Mouse (Mus musculus) granulocyte monocyte progenitor cell, adult 5-6 weeks (primary cell): ENCODE measurements around the gene Hydin. TPM values are rescaled to one million over a fixed set of nuclear protein-coding genes. Genes with fewer than 3 reads are reported as not detected.

Experiments used
- ATAC-seq: replicated peaks from 2 replicates; pipeline ENCODE4 v1.8.0; 2016; ENCODE audit warnings: mild to moderate bottlenecking, moderate TSS enrichment, inconsistent platforms; ENCODE audit not compliant: poor library complexity, severe bottlenecking
- total RNA-seq, 2 experiments: library from RNA; stranded (forward) in 1 of 2; stranded (reverse) in 1 of 2; fragments of 200-712, 200-1000 nt in 1 of 2; fragments of >200 nt in 1 of 2; fragmentation: Nextera tagmentation in 1 of 2; gene quantifications; 2 replicates each; pipeline ENCODE4 v1.2.3; 2014 to 2017

Gene Hydin
- total RNA-seq, 2 experiments from 2014 or later: not detected

DNA sequence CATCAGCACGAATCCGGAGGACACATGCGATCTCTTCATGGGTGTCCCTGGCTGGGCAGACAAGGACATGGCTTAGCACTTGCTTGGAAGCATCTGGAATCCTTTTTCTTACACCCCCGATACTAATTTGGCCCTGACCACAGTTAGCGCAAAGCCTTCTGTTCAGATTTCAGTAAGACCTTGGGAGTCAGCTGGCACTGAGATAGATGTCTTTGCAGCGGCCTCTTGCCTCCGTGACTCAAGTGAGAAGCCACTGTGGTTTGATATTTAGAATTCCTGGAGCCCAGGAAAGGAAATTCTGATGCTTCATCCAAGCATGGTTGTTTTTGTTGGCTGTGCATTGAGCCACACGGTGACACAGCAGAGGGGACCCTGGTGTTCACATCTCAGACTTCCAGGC is 157.4 kb downstream of the Hydin start:
- ATAC-seq: no peak

DNA sequence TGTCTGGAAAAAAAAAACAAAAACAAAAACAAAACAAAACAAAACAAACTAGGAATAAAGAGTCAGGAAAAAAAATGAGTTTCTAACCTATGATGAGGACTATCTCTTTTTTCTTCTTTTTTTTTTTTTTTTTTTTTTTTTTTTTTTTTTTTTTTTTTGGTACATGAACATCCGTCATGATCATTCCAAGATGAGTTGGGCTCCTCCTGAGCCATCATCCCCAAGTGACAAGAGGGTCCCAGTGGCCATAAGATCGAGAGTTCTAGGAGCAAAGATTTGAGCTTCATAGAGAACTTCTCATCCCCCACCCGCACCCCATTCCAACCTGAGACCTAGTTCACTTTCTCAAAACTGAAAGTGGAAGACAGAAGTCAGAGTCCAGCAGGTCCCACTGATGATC is 164.6 kb downstream of the Hydin start:
- no peak for ATAC-seq

DNA sequence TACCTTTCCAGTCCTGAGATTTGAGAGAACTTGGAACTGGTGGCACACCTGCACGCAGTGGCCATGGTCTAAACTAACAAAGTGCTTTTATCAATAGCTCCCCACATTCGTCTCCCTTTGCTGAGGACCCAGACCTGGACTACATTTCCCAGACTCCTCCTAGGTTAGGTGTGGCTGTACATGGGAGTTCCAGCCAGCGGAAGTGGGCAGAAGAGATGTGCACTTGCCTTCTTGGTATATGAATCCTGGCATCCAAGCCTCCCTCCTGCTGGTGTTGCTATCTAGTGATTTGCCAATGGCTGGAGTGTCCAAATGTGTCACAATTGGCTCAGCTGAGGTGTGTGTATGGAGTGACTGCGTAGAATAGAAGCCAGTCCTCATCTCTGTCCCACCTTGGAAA is 173.8 kb downstream of the Hydin start:
- no peak for ATAC-seq

DNA sequence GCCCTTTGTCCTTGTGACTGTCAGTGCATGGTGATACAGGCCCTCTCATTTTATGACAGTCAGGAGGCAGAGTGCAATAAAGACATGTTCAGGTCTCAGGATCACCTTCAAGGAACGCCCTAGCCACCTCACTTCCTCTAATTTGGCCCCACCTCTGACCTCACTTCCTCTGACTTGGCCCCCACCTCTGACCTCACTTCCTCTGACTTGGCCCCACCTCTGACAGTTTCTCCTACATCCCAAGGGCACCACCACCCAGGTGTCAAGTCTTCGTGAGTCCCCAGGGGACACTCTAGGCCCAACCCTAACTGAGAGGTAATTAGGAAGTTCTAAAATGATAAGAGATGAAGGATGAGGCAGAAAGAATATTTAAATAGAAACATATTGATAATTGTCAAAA is 177.5 kb downstream of the Hydin start:
- ATAC-seq: no peak

DNA sequence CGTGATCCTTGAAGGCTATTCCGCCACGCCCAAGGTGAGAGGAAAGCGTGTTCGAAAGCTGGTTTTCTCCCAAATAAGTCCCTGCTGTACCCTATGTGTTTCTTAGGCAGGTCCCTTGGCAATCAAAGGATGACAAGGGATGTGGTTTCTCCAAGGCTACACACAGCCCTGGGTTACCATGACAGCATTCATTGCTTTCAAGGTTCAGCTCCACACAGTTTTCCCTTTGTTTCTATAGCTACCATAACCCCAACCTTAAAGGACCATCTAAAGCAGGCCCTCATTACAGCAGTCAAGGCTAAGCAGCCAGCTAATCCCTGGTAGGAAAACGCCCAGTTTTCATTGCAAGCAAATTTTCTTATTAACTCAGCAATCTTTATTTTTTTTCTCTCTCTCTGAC is 183.7 kb downstream of the Hydin start:
- ATAC-seq: no peak

DNA sequence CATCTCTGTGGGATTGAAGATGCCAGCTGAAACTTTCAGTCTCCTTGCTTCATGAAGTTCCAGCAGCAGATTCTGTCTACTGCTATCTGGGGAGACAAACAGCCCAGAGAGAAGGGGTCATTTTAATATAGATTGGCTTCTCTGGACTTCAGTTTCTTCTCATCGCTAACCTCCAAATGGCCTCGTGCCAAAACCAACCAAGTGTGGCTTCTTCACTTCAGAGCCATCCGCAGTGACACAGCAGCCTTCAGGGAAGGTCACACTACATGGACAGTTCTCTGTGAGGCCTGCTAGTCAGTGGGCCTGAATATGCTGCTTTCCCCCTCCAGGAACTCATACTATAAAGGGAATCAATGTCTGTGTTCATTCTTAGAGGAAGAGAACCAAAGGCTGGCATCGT is 187.7 kb downstream of the Hydin start:
- no peak for ATAC-seq

DNA sequence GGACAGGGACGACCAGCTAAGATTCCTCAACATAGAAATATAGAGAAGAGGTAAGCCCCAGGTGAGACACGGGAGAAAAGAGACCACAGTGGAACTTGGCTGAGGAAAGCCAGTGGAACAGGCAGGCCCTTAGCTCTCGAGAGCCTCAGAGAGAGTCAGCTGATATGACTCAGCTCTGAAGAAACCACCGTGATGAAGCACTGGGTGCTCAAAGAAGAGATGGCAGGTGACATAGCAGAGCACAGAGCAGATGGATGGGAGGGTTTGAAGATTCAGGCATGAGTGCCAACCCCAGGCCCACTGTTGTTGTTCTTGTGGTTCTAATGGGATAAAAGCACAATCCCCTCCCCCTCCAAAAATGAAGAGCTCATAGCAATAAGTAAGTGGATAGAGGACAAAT is 190.6 kb downstream of the Hydin start:
- no peak for ATAC-seq

DNA sequence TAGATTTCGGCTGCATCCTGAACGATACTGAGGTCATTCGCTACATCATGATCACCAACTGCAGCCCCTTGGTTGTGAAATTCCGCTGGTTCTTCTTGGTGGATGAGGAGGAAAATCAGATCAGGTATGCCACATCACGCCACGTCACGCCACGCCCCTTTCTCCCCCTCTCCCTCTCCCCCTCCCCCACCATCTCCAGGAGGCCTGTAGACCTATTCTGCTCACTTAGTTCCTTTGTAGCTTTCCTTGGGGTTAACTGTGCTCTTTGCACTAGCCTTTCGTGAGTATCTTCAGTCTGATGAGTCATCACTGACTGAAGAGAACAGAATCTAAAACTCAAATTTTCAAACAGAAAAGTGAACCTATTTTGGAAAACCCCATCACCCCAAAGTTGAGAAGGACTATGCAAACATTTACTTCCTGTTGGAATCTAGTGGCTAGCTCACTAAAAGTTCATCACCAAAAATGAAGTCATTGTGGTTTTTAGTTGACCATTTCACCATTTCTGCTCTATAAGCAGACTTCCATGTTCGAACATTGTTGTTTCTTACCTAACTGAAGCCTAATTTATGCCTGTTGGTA is 195.9 kb downstream of the Hydin start:
- no peak for ATAC-seq

DNA sequence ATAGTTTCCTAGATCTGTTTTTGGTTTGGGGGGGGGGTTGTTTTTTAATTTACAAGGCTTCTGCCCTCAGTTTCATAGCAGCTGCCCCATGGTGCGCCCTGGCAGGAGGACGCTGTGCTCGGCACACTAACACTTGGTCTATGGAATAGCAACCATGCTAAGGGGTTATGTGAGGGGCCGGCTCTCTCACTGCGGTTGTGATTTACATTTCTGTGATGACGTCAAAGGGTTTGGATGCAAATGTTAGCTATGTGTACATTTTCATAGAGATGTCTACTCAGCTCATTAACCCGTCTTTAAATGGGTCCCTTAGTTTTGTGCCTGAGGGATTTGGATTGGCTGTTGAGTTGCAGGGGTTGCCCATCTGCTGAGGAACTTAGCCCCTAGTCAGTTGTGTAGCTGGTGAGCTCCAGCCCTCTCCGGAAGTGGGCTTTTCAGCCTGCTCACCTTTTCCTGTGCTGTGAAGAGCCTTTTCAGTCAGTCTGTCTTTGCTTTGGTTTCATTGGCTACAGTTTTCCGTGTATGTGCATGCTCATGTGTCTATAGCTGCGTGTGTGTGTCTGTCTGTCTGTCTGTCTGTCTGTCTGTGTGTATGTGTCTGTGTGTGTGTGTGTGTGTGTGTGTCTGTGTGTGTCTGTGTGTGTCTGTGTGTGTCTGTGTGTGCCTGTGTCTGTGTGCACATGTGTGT is 197.1 kb downstream of the Hydin start:
- ATAC-seq: no peak

DNA sequence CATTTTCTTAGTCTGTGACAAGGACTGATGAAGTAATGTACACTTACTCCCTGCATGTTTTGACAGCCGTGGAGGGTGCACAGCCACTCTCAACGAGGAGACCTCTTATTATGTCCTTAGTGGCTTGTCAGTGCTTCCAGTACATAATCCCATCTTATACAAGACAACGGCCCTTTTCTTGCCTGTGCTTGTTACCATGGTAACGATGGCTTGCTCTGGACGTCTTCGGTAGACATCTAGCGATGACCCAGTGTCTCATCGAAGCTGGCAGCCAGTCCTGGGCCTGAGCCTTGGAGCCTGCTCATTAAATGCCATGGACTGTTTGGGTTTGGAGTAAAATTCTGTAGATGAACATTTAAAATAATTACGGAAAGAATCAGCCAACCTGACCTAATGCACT is 198.8 kb downstream of the Hydin start:
- ATAC-seq: no peak

DNA sequence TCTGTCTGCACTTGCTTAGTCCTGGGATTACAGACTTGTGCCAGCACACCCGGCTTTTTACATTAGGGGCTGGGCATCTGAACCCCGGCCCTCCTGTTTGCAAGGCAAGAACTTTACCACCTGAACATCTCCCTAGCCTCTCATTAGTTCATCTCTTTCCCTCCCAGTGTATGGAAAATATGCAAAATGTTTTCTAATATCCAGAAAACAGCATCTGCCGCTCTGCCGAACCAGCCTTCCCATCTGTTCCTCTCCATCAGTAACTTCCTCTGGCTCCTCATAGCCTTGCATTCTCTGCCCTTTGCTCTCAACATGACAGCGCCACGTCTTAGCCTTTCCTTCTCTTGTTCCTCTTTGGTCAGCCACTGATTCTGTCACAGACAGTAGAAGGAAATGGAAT is 210.5 kb downstream of the Hydin start:
- ATAC-seq: no peak

DNA sequence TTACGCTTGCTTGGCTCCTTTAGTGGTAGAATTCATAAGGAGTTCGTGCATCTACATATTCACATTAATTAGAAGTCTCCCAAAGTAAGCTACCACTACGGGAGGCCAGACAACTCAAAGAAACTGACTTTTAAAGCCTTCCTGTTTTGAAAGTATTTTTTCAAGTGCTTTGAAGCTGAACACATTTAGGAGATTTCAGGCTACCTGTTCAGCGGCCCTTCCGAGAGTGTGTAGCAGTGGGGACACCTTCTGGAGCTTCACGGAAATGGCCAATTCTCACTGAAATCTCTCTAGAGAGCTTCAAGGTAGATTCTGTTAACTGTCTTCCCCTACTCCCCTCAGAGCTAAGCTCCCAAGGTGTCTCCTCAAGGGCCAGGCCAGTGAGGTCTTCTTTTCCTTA is 211.8 kb downstream of the Hydin start:
- no peak for ATAC-seq

DNA sequence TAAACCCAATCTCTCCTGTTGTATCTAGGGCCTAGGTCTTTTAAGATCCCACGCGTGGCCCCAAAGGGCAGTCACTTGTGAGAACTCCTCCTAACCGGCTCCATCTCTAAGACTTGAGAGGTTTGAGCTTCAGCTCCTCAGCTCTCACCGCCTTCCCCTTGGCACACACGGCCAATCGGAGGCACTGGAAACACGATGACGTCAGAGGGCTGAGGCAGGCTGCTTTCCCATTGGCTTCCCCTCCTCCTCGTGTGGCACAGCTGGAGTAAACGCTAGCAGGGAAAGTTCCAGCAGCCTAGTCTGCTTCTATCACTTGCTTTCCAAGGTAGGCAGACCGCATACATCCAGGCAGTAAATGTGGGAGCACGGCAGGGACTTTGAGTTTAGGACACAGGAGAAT is 212.6 kb downstream of the Hydin start:
- ATAC-seq: no peak

DNA sequence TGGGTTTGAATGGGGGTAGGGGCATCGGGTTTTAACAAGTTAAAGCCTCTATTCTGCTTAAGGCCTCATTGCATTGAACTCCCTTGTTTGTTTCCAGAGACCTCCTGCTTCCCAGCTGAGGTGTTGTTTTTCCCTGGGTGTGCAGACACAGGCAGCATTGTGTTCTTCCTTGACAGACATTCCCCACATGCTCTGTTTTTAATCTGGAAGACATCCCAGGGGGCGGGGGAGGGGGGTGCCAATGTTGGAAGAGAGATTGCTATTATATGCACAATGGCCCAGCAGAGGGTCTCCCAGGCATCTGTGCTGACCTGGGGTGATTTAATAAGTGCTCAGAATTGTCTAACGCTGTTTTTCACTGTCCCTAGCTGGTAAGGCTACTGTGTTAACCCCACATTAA is 215.5 kb downstream of the Hydin start:
- no peak for ATAC-seq

DNA sequence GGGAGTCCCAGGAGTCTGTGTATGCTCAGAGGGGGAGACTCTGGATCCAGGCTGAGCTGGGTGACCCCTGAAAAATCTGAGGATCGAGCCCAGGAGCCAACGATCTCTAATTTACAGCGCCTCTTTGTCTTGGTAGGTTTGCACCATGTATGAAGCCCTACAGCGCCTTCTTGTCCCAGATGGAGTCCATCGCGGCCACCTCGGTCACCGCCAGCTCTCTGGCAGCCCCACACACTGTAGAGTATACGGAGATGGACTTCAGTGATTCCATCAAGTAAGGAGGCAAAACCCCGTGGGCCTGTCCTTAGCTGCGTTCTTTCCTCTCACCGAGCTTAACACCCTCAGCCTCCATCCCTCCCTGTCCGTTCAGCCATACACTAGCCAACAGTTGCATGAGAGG is 218.5 kb downstream of the Hydin start:
- no peak for ATAC-seq

DNA sequence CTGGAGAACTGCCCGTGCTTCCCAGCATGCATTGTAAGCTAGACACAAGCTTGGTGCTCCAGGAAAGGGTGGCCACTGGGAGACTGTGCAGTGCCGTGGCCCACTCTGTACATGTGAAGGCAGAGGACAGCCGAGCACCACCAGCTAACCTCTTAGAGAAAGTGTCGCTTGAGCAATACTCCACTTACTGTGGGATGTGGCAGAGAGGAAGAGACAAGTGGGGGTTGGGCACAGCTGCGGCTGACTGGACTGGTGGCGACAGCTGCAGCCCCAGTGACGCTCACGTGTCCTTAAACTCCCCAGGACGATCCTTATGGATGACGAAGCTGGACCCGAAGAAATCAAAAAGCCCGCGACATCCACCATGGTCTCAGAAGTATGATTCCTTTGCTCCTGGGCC is 219.2 kb downstream of the Hydin start:
- ATAC-seq: no peak

DNA sequence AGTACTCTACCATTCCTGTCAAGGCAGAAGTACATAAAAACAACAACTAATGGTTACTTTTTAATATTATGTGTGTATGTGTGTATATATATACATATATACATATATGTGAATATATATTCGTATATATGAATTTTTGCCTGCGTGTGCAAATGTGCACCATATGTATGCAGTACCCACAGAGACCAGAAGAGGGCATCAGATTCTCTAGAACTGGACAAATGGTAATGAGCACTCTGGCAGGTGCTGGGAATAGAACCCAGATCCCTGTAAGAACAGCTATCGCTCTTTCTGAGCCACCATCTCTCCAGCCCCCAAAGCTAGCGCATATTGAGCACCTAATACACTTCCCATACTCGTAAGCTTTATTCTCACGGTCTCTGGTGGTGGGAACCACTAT is 220.9 kb downstream of the Hydin start:
- ATAC-seq: no peak

DNA sequence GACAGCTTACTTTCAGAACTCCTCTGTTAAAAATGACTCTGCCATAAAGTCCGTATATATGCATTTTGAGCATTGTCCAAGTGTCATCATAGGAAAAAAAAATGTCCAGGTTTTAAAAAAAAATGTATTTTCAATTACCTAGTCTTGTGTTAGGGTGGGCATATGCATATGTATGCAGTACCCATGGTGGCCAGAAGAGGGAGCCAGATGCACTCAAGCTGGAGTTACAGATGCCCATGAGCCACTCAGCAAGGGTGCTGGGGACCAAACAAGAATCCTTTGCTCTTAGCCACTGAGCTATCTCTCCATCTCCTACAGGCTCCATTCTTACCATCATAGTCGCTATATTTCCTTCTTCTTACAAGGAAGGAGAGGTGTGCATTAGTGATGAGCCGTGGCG is 222.6 kb downstream of the Hydin start:
- 0 out of 2 replicates have a peak, but pooled peaks have one; percentile 33 for ATAC-seq

DNA sequence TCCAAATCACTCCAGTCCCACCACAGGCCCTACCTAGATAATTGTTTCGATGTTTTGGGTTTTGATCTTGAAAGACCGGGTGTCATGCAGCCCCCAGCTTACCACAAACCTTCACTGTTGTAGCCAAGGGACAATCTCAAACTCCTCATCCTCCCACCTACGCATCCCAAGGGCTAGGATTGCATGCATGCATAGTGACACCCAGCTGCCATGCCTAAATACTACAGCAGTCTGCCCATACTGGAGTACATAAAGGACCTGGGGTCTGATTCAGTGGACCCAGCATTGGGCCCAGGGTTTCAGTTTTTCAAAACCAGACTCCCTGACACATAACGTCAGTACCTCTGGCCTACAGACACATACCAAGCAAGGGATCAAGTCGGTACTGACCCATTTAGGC is 224.3 kb downstream of the Hydin start:
- no peak for ATAC-seq

DNA sequence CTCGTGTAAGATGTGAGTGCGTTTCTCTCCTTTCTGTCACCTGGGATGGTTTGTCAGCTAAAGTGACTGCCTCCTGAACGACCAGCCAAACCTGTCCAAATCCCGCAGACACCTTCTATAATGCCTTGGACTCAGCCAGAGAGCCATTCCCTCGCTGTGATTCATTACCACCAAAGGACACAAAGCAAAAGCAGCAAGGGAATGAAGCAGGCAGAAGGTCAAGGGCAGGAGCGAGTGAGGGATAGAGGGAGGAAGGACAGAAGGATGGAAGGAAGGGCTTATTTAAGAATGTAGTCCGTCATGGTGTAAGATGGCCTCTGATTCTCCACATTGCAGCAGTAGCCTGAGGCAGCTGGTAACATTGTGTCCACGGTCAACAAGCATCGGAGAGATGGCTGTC is 229.5 kb downstream of the Hydin start:
- ATAC-seq: no peak

DNA sequence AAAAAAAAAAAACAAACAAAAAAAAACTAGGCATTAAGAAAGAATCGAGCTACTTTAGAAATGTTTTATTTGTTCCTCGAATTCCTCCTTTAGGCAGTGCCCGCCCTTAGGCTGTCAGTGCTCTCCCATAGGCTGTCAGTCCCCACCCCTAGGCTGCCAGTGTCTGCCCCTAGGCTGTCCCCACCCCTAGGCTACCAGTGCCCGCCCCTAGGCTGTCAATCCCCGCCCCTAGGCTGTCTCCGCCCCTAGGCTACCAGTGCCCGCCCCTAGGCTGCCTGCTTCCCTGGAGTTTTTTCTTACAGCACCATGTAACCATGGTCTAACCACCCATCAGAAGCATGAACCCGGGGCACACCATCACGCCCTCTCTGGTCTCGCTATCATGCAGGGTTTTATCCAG is 233.5 kb downstream of the Hydin start:
- ATAC-seq: peak; percentile 53; the same call in 1 of the 2 replicates

DNA sequence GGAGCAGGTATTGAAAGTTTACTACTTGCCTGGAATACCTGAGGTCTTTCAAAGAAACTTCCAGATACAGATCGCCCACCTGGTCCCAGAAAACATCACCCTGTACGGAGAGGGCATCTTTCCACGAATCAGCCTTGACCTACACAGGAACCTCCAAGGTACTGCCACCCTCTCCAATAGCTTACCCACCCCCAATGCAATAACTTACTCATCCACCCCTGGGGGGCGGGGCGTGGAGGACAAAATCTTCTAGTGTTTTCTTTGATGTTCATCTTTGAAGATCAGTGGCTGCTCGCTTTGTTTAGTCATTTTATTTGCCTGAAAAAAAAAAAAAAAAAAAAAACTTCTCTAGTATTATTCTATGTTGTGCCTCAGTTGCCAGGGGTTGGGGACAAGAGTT is 233.9 kb downstream of the Hydin start:
- ATAC-seq: no peak

DNA sequence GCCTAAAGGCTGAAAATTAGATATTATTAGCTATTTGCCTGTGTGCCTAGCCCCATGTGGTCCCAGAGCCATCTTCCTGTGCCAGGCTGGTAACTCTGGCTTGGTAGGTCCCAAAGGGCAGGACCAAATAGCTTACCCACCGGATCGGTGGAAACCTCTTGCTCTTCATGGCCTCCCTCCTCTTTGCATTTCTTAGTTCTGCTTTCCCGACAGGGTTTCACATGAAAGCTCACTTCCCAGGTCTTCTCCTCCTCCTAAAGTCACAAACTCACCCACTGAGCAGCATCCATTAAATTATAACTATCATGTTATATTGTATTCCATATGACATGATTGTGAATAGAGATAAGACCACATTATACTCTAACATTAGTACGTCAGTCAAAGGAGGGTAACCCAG is 234.6 kb downstream of the Hydin start:
- ATAC-seq: no peak
